Mouse (Mus musculus) duodenum, adult 2 months (tissue): ENCODE data around the gene Fam89a. TPM values are rescaled to one million over a fixed set of nuclear protein-coding genes. Genes with fewer than 3 reads are reported as not detected.

Source experiments
- polyA plus RNA-seq: library from polyadenylated mRNA; depleted of rRNA; stranded (reverse); fragments of >200 nt; gene quantifications from 2 replicates; pipeline ENCODE4 v1.2.3, GENCODE M21; 2012; ENCODE audit warnings: low replicate concordance; rRNA removed

Gene Fam89a
- 1.0 and 1.4 TPM in 2 replicates for polyA plus RNA-seq

GRCm38 (mm10) chr8:124751709-124752173 lies at the start of gene Fam89a:
Fam89a (minus strand) TSS chr8:124751832.

DNA sequence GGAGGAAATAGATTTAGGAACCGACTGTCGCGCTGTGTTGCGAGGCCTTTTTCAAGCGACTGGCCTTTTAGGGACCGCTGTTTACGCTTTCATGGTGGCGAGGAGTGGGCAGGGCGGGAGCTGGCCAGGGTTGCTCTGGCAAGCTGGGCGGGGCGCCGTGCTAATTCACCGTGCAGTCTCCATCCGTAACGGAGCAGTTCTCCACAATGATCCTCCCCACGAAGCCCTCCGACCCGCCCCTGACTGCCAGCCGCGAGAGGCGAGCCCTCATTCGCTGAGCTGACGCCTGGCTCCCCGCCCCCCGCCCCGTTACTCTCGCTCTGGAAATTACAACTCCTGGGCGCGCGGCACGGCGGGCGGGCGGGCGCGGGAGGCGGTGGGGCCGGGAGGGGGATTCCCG lies 41.1 kb upstream of the Fam89a start, which contains the start of gene Trim67:
TSS of gene Trim67 (plus strand) at position 385 of the 400 bp plus-strand sequence.

GRCm38 (mm10) chr8:124721862-124722515 lies 29.6 kb downstream of the Fam89a start, which contains the start of the genes Ttc13 and Arv1:
Ttc13 (minus strand) TSS chr8:124721983.
Arv1 (plus strand) TSS chr8:124722139.

Other genes with a start within 250 kb of the Fam89a start
- gene Cog2, start 231.1 kb downstream of the Fam89a start, polyA plus RNA-seq, result 9.4 and 10.7 TPM in 2 replicates
- 12.7 and 22.0 TPM in 2 replicates for gene Agt, start 182.1 kb downstream of the Fam89a start, polyA plus RNA-seq
- gene Capn9, start 175.7 kb downstream of the Fam89a start, polyA plus RNA-seq, result 7.9 and 15.9 TPM in 2 replicates
- 17.5 and 26.0 TPM in 2 replicates for gene 2310022B05Rik, start 88.5 kb downstream of the Fam89a start, polyA plus RNA-seq
- gene Ttc13, start 29.8 kb downstream of the Fam89a start, polyA plus RNA-seq, result 9.7 and 10.0 TPM in 2 replicates
- 4.6 and 5.8 TPM in 2 replicates for gene Arv1, start 29.7 kb downstream of the Fam89a start, polyA plus RNA-seq
- gene Trim67, start 41.3 kb upstream of the Fam89a start, polyA plus RNA-seq, result 0.09 and 0.12 TPM in 2 replicates
- gene Gnpat, start 111.2 kb upstream of the Fam89a start, polyA plus RNA-seq, result 13.4 and 19.7 TPM in 2 replicates
- 4.2 and 5.1 TPM in 2 replicates for gene 2810004N23Rik, start 111.3 kb upstream of the Fam89a start, polyA plus RNA-seq
- 4.6 and 4.9 TPM in 2 replicates for gene Exoc8, start 145.9 kb upstream of the Fam89a start, polyA plus RNA-seq
- gene Sprtn, start 146.1 kb upstream of the Fam89a start, polyA plus RNA-seq, result 3.5 and 4.3 TPM in 2 replicates
- gene Egln1, start 197.5 kb upstream of the Fam89a start, polyA plus RNA-seq, result 10.5 and 13.7 TPM in 2 replicates